Mouse (Mus musculus) heart, postnatal 0 days (tissue): ENCODE results near the gene Arid2.

Experiments
- CTCF ChIP-seq: IDR thresholded peaks from 2 replicates; pipeline ENCODE4 v1.5.1; 2016; ENCODE audit warnings: antibody characterized with exemption, control low read depth, low read depth
- EP300 ChIP-seq: IDR thresholded peaks from 2 replicates; pipeline ENCODE4 v1.6.1; 2016; ENCODE audit warnings: antibody characterized with exemption, low read depth

DNA sequence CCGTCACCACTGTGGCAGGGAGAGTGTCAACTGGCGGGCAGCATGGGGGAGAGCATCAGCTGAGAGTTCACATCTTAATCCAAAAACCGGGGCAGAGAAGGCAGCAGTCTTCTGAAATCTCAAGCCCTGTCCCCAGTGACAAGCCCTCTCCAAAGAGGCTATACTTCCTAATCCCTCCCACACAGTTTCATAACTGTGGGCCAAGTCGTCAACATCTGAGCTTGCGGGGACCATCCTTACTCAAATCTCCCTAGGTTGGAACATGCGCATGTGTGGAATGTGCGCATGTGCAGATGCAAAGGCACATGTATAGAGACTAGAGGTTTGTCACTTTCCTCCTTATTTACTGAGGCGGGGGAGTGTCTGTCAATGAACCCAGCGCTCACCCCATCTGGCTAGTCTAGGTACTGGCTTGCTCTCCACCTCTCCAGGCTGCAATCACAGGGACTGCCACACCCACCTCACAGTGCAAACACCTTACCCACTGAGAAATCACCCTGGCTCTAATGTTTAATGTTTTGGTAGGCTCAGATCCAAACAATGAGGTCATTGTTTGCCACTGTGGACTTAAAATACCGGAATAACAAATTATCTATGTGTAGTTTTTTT lies 16.9 kb upstream of the Arid2 start:
- TF ChIP-seq CTCF (no peak), EP300 (no peak)
